Mouse (Mus musculus): ENCODE measurements around the gene Olfr395. TPM values are rescaled to one million over a fixed set of nuclear protein-coding genes. Genes with fewer than 3 reads are reported as not detected.
"Not testable (repeated sequence)": the region's sequence is repeated elsewhere in the genome, so short reads cannot be mapped to it uniquely, and the experiment has no call there.

The Olfr395 gene
- polyA plus RNA-seq (2015; fragmentation: Nextera tagmentation; extraction: Ambion mirVana) = not detected in 2 replicates

GRCm38 (mm10) chr11:73909199-73909598 lies at the start of gene Olfr395:
Gene Olfr395, minus strand, starts transcription at chr11:73909299.
- not testable (repeated sequence) for H3K4me1 ChIP-seq (replicated peaks; ENCODE audit: control insufficient read depth, insufficient read depth, low read length); H3K4me3 ChIP-seq (ENCODE audit: low read length); H3K36me3 ChIP-seq (ENCODE audit: control insufficient read depth, insufficient read depth, low read length); H3K27ac ChIP-seq (ENCODE audit: low read length); H3K9ac ChIP-seq (ENCODE audit: low read length); H3K9me3 ChIP-seq (ENCODE audit: control insufficient read depth, low read length); H3K4me2 ChIP-seq (ENCODE audit: low read depth, low read length); H3K27me3 ChIP-seq (ENCODE audit: control insufficient read depth, insufficient read depth, low read depth, low read length); ATAC-seq (ENCODE audit: low read depth)
- 69% methylated on average over 4 of the region's 4 CpGs for WGBS

DNA sequence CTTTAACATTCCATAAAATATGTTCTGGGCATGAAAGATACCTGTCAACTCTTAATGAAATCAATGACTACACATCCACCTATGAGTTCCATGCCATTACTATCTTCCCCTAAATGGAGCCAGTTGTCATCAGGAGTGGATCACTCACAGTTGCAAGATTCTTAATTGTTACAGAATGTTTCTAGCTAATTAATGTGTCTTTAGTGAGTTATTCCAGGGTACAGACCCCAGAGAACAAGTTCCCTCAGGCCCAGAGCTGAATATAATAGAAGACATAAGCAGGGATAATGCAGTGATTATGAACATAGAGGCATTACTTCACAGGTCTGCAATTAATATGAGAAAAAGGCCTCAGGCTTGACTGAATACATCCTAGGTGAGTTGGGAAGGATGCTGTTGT lies 27.3 kb upstream of the Olfr395 start, which contains the start of gene Olfr23:
TSS of gene Olfr23 (plus strand) at position 301 of the 400 bp plus-strand sequence.
- H3K27ac ChIP-seq (ENCODE audit: low read length) = no peak within 1 kb of the TSS
- H3K4me1 ChIP-seq (replicated peaks; ENCODE audit: control insufficient read depth, insufficient read depth, low read length) = no peaks in the 10 kb centered on the region
- no peak within 1 kb of the TSS for H3K9ac ChIP-seq (ENCODE audit: low read length)
- H3K36me3 ChIP-seq (ENCODE audit: control insufficient read depth, insufficient read depth, low read length) = no peaks in the 10 kb centered on the region
- no peak within 1 kb of the TSS for H3K4me3 ChIP-seq (ENCODE audit: low read length)
- no peaks in the 10 kb centered on the region for H3K27me3 ChIP-seq (ENCODE audit: control insufficient read depth, insufficient read depth, low read depth, low read length)
- H3K9me3 ChIP-seq (ENCODE audit: control insufficient read depth, low read length) = no peaks in the 10 kb centered on the region
- ATAC-seq (ENCODE audit: low read depth) = no peak
- no peak within 1 kb of the TSS for H3K4me2 ChIP-seq (ENCODE audit: low read depth, low read length)

DNA sequence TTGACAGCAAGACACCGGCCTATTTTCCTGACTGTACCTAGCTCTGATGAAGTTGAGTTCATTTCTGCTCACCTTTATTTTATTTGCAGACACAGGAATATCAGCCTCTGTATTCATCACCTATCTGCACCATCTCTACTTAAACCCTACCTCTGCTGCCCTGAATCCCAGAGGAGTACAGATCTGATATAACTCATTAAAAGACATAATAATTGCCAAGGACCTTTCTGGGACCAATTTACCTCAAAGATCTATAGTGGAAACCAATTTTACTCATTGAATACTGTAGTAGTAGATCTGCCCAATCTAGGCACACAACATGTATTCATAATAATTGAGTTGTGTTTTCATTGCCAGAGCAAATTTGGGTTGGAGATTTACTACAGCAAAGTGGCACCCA lies 18.4 kb downstream of the Olfr395 start, which contains the start of gene Olfr394:
TSS of gene Olfr394 (minus strand) at position 101 of the 400 bp plus-strand sequence.
- H3K27me3 ChIP-seq (ENCODE audit: control insufficient read depth, insufficient read depth, low read depth, low read length) = no peaks in the 10 kb centered on the region
- no peak within 1 kb of the TSS for H3K4me2 ChIP-seq (ENCODE audit: low read depth, low read length)

More for the DNA sequence above, 18.4 kb downstream of the Olfr395 start, which contains the start of gene Olfr394:
- Histone ChIP-seq H3K27ac (ENCODE audit: low read length) (no peak within 1 kb of the TSS), H3K9ac (ENCODE audit: low read length) (no peak within 1 kb of the TSS), H3K4me3 (ENCODE audit: low read length) (no peak within 1 kb of the TSS), H3K4me1 (replicated peaks; ENCODE audit: control insufficient read depth, insufficient read depth, low read length) (no peaks in the 10 kb centered on the region), H3K9me3 (ENCODE audit: control insufficient read depth, low read length) (no peaks in the 10 kb centered on the region), H3K36me3 (ENCODE audit: control insufficient read depth, insufficient read depth, low read length) (no peaks in the 10 kb centered on the region)
- WGBS = 65% methylated on average over 1 of the region's 1 CpGs
- no peak for ATAC-seq (ENCODE audit: low read depth)

Other genes starting within 250 kb of the Olfr395 start
- gene Zfp735, start 220.5 kb downstream of the Olfr395 start, polyA plus RNA-seq (2015; fragmentation: Nextera tagmentation; extraction: Ambion mirVana) = not detected in 2 replicates
- not detected in 2 replicates for gene Olfr389, start 128.6 kb downstream of the Olfr395 start, polyA plus RNA-seq (2015; fragmentation: Nextera tagmentation; extraction: Ambion mirVana)
- not detected in 2 replicates for gene Olfr390, start 126.3 kb downstream of the Olfr395 start, polyA plus RNA-seq (2015; fragmentation: Nextera tagmentation; extraction: Ambion mirVana)
- gene Olfr391-ps, start 106.2 kb downstream of the Olfr395 start, polyA plus RNA-seq (2015; fragmentation: Nextera tagmentation; extraction: Ambion mirVana) = not detected in 2 replicates
- gene Olfr392, start 92.2 kb downstream of the Olfr395 start, polyA plus RNA-seq (2015; fragmentation: Nextera tagmentation; extraction: Ambion mirVana) = not detected in 2 replicates
- not detected in 2 replicates for gene Olfr393, start 57.8 kb downstream of the Olfr395 start, polyA plus RNA-seq (2015; fragmentation: Nextera tagmentation; extraction: Ambion mirVana)
- not detected in 2 replicates for gene Olfr394, start 18.5 kb downstream of the Olfr395 start, polyA plus RNA-seq (2015; fragmentation: Nextera tagmentation; extraction: Ambion mirVana)
- not detected in 2 replicates for gene Olfr23, start 27.4 kb upstream of the Olfr395 start, polyA plus RNA-seq (2015; fragmentation: Nextera tagmentation; extraction: Ambion mirVana)
- gene Olfr397, start 51.5 kb upstream of the Olfr395 start, polyA plus RNA-seq (2015; fragmentation: Nextera tagmentation; extraction: Ambion mirVana) = not detected in 2 replicates
- not detected in 2 replicates for gene Olfr398, start 81.1 kb upstream of the Olfr395 start, polyA plus RNA-seq (2015; fragmentation: Nextera tagmentation; extraction: Ambion mirVana)
- not detected in 2 replicates for gene Olfr139, start 147.3 kb upstream of the Olfr395 start, polyA plus RNA-seq (2015; fragmentation: Nextera tagmentation; extraction: Ambion mirVana)
- gene Olfr399, start 147.3 kb upstream of the Olfr395 start, polyA plus RNA-seq (2015; fragmentation: Nextera tagmentation; extraction: Ambion mirVana) = not detected in 2 replicates
- gene Zfp616, start 160.7 kb upstream of the Olfr395 start, polyA plus RNA-seq (2015; fragmentation: Nextera tagmentation; extraction: Ambion mirVana) = not detected in 2 replicates
- not detected in 2 replicates for gene Olfr401, start 204.4 kb upstream of the Olfr395 start, polyA plus RNA-seq (2015; fragmentation: Nextera tagmentation; extraction: Ambion mirVana)
- gene Olfr402, start 244.2 kb upstream of the Olfr395 start, polyA plus RNA-seq (2015; fragmentation: Nextera tagmentation; extraction: Ambion mirVana) = not detected in 2 replicates